Mouse (Mus musculus) retina, adult 2 months (tissue): Measurements from ENCODE around the gene Actg2.

Experiments used
- DNase-seq: peaks from one replicate; pipeline ENCODE4 v3.0.0-alpha.2; 2012; ENCODE audit warnings: low read depth, low spot score

Gene Actg2

GRCm38 (mm10) chr6:83512495-83512894, 23.6 kb downstream of the Actg2 start:
- DNase-seq = peak; percentile 25

GRCm38 (mm10) chr6:83510210-83510609, 25.9 kb downstream of the Actg2 start:
- DNase-seq = no peak

DNA sequence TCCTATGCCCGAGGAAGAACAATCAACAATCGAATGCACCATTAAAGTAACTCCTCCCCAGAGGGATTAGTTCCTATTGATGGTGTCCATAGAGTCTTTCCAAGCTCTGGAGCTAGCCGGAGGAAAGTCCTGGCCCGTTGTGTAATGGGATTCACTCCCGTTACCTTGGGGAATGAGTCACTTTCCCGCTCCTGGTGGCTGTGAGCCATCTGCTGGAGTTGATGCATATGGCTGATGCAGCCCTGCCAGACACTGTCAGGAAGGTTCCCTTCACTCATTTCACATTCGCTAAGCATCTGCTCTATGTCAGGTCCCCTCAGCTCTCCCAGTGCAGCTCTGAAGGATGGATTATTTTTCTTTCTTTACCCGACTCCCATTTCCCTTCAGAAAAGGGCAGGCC, 26.6 kb downstream of the Actg2 start:
- no peak for DNase-seq

DNA sequence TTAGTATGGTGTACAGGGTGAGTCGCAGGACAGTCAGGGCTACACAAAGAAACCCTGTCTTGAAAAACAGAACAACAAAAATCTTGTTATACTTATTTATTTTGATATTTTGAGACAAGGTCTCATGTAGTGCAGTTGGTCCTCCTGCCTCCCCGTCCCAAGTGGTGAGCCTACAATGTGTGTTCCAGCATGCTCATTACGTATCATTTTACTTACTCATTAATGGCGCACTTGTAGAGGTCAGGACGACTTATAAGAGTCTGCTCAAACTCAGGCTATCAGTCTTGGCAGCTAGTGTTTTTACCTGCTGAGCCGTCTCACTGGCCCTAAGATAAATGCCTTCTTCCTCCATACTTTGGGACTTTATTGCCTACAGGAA, 28.9 kb downstream of the Actg2 start:
- DNase-seq = no peak

DNA sequence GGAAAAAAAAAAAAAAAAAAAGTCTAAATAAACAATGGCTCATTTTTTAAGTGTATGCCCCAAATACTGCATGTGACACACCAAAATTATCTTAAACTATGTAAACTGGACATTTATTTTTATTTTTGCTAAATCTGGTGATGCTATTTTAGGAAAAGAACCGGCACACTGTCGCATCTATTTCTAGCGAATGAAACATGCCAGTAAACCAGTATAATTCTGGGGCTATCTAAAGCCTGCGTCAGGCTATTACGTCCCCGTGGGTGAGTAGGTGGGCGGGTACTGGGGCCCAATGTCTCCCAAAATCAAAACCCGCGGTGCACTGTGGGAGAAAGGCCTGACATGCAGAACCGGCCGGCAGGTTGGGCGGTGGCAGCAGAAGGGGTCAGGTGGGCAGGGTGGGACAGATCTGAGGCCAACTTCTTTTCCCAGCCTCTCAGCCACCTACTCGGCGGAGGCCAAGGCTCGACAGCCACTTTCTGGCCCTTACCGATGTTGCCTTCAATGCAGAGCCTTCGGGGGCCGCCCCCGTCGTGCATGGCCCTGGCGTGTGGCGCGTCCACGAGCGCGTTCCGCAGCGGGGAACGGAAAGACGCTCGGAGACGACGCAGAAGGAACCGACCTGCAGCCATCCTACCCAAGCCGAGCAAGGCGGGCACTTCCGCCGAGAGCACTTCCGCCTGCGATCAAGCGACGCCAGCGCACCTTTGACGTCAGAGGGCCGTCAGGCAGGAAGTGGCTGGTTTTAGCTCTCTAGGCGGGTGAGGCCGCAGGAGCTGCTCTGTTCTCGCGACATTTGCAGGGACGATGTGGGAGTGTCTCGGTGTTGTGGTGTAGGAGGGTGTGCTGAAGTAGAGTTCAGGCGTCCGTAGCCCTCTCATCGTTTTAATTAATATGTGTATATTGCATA, 29.6 kb downstream of the Actg2 start, which contains the start of gene Dguok:
Gene Dguok, minus strand, starts transcription at position 712 of the 910 bp plus-strand sequence.
- DNase-seq = peak; percentile 96

GRCm38 (mm10) chr6:83505554-83505953, 30.5 kb downstream of the Actg2 start:
- DNase-seq = no peak

GRCm38 (mm10) chr6:83503361-83503760, 32.7 kb downstream of the Actg2 start:
- DNase-seq = no peak

DNA sequence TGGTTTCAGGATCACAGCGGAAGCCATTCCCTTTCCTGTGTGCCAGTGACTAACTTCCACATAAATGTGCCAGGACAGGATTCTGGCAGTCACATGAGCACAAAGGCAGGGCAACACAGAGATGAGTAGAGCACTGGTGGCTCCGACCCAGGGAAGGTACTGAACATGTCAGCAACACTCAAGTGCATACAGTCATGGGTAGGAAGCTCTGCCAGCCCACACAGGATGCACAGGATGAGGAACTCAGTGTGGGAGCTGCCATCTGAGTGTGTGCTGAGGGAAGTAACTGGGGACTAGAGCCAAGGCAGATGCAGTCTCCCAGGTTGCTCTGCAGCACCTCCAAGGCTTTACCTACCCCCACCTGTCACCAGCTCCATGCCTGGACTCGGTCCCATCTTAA, 33.4 kb downstream of the Actg2 start:
- no peak for DNase-seq

- DNase-seq = no peak
These were observed 34.3 kb downstream of the Actg2 start for GRCm38 (mm10) chr6:83501524-83502310.

DNA sequence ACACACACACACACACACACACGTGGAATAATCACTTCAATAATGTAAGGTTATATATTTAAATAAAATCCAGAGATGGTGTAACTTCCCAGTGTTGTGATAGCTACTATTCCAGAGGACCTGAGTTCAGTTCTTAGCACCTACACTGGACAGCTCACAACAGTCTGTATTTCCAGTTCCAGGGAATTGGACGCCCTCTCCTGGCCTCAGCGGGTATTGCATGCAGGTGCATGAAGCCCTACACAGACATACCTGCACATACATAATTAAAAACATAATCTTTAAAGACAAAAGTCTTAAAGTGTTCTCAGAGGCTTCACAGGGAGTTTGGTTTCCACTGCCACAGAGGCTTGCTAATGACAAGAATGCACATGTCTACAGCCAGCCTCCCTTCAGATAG, 35.6 kb downstream of the Actg2 start:
- DNase-seq = no peak

- DNase-seq = no peak
These were observed 37.0 kb downstream of the Actg2 start for GRCm38 (mm10) chr6:83499078-83499477.

GRCm38 (mm10) chr6:83496753-83497710, 39.0 kb downstream of the Actg2 start:
- DNase-seq = no peak

DNA sequence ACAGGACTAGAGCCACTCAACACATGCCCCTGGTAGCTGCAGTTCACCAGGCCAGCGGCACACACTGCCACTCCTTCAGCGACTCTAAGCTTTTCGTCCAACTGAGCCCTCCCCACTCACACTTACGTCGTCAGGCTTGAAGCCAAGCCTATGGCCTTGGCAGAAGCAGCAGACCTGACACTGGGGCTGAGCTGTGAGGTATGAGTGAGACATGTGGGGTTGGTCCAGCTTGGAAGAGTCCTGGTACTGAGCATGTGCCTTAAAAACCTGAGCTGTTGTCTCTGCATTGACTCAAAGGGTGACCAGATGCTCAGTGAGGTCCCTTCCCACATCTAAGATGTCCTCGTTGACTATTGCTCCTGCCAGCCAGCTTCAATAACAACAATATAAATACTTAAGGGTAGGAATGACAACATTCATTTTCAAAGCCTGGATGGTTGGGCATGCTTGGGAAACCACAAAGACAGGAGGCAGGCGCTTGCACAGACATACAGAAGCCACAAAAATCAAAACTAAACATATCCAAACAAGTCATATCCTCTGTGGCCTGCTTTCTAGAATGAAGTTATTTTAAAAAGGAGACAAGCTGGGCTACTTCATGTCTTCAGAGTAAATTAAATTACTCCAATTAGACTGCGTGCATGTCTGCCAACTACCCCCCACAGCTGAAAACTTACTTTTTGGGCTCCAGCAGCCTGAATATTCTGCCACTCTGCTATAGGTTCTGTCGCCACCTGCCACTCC, 39.9 kb downstream of the Actg2 start:
- no peak for DNase-seq

DNA sequence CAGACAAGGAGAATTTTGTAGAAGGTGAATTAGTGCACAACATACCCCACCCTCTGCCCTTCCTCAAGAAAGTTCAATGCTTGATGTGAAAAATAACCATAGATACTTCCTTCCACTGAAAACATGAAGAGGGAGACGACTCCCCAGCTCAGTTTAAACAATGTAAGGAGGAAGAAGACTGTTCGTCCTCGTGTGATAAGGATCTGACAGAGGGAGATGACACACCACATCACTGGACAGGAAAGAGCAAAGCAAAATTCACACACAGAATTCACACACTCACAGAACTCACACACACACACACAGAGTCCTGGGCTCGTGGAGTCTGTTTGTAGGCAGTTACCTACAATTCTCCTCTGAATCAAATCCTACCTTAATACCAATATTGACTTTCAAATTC, 45.4 kb downstream of the Actg2 start:
- no peak for DNase-seq

- DNase-seq = no peak
These were observed 47.9 kb downstream of the Actg2 start for GRCm38 (mm10) chr6:83488200-83488599.

GRCm38 (mm10) chr6:83487298-83487697, 48.8 kb downstream of the Actg2 start:
- DNase-seq = no peak

- no peak for DNase-seq
These were observed 50.2 kb downstream of the Actg2 start for GRCm38 (mm10) chr6:83485854-83486253.

- DNase-seq = no peak
These were observed 52.3 kb downstream of the Actg2 start for GRCm38 (mm10) chr6:83483776-83484175.

GRCm38 (mm10) chr6:83482418-83483085, 53.5 kb downstream of the Actg2 start:
- DNase-seq = no peak

GRCm38 (mm10) chr6:83480019-83480655, 55.9 kb downstream of the Actg2 start:
- no peak for DNase-seq
